Mouse (Mus musculus) cerebellum, adult 2 months (tissue): ENCODE measurements around the gene Arl15.

Experiments
- CTCF ChIP-seq: fragments of 200-500 bp; IDR thresholded peaks from 2 replicates; pipeline ENCODE4 v1.5.1; 2011; ENCODE audit warnings: low read depth, mild to moderate bottlenecking, control low read depth, low read length, moderate library complexity, borderline replicate concordance; ENCODE audit not compliant: insufficient read depth
- POLR2A ChIP-seq: fragments of 200-500 bp; IDR thresholded peaks from 2 replicates; pipeline ENCODE4 v1.6.1; 2011; ENCODE audit warnings: low read length, control low read depth, borderline replicate concordance; ENCODE audit not compliant: insufficient read depth

DNA sequence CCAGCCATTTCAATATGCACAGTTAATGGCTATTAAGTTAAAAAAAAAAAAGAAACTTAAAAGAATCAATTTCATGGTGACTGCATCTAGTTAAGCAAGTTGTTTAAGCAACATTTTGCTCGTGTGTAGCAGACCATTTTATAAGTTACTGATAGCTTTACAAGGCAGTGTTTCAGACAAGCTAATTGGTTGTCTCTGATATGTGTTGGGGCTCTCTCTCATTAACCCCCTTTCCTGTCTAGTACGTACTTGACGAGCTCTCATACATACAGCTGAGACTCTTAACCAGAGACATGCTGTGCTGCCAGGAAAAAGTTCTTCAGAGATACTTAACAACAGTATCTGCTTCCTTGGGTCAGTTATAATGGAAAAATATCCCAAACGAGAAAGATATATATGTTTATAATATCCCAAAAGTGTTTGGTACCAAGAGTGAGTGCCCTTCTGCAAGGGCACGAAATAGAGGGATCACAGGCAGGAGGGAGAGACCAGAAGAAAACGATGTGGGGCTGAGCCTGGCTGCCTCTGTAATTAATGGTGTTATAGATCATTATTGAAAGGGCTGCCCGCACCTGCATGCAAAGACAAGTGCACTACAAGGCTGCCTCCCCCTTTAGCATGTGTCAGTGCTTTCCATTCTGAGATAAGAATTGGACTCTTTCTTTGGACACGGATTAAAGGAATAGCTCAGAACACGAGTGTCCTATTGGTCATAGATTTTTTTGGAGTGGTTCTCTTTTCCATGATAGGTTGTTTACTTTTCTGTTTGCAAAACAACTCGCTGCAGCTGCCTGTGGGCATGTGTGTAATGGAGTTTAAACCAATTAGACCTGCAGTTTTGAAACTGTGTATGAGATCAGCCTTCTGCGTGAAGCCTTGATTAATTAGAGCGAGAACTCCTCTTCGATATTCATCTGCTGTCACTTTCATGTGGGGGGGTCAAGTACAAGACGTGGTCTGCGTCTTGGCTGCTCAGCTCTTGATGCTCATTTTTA lies 350.0 kb downstream of the Arl15 start:
- TF ChIP-seq CTCF (no peak), POLR2A (no peak)
